Mouse (Mus musculus) v-Abl transformed pro-B cells (cell line): ENCODE results near the gene Cmip.

Experiments
- in situ Hi-C, 2 experiments: fragments of 400-800 bp; cut with MboI; formaldehyde crosslinking; loops; one replicate each; pipeline ENCODE4 v1.15.1; 2025; ENCODE audit not compliant: unreplicated experiment in 2 of 2

Gene Cmip

GRCm38 (mm10) chr8:117257029-117257820 is at the start of gene Cmip:
Gene Cmip (plus strand): TSS chr8:117257064.
- in situ Hi-C loops: loop anchor here in 1 of 2 experiments (5.0 kb wide), 1 partner anchor 50 kb away; no protein-coding TSS in a partner anchor

GRCm38 (mm10) chr8:117209150-117209549 is 47.7 kb upstream of the Cmip start:
- in situ Hi-C loops: no loop called here

GRCm38 (mm10) chr8:117212100-117212499 is 44.8 kb upstream of the Cmip start:
- in situ Hi-C loops: no loop called here

GRCm38 (mm10) chr8:117217724-117218123 is 39.1 kb upstream of the Cmip start:
- in situ Hi-C loops: no loop called here

GRCm38 (mm10) chr8:117222396-117222795 is 34.5 kb upstream of the Cmip start:
- in situ Hi-C loops: loop anchor here (5.0 kb wide), 1 partner anchor 250 kb away; no protein-coding TSS in a partner anchor

- in situ Hi-C loops: loop anchor here (5.0 kb wide), 1 partner anchor 248 kb away; no protein-coding TSS in a partner anchor
Observed at GRCm38 (mm10) chr8:117224630-117225029, 32.2 kb upstream of the Cmip start.

GRCm38 (mm10) chr8:117226306-117226705 is 30.6 kb upstream of the Cmip start:
- in situ Hi-C loops: no loop called here

- in situ Hi-C loops: no loop called here
Observed at GRCm38 (mm10) chr8:117227339-117227738, 29.5 kb upstream of the Cmip start.

GRCm38 (mm10) chr8:117233199-117233598 is 23.7 kb upstream of the Cmip start:
- in situ Hi-C loops: no loop called here

GRCm38 (mm10) chr8:117236531-117236930 is 20.3 kb upstream of the Cmip start:
- in situ Hi-C loops: loop anchor here in 1 of 2 experiments (5.0 kb wide), 1 partner anchor 151 kb away; no protein-coding TSS in a partner anchor

- in situ Hi-C loops: no loop called here
Observed at GRCm38 (mm10) chr8:117240326-117240725, 16.5 kb upstream of the Cmip start.

GRCm38 (mm10) chr8:117240841-117241494 is 15.9 kb upstream of the Cmip start:
- in situ Hi-C loops: no loop called here

GRCm38 (mm10) chr8:117241848-117242247 is 15.0 kb upstream of the Cmip start:
- in situ Hi-C loops: no loop called here

- in situ Hi-C loops: no loop called here
Observed at GRCm38 (mm10) chr8:117242286-117242685, 14.6 kb upstream of the Cmip start.

- in situ Hi-C loops: no loop called here
Observed at GRCm38 (mm10) chr8:117244601-117245000, 12.3 kb upstream of the Cmip start.

- in situ Hi-C loops: no loop called here
Observed at GRCm38 (mm10) chr8:117248341-117248740, 8.5 kb upstream of the Cmip start.

GRCm38 (mm10) chr8:117251086-117251681 is 5.7 kb upstream of the Cmip start:
- in situ Hi-C loops: no loop called here

- in situ Hi-C loops: no loop called here
Observed at GRCm38 (mm10) chr8:117252650-117253049, 4.2 kb upstream of the Cmip start.

- in situ Hi-C loops: no loop called here
Observed at GRCm38 (mm10) chr8:117253390-117254269, 3.2 kb upstream of the Cmip start.

- in situ Hi-C loops: no loop called here
Observed at GRCm38 (mm10) chr8:117254496-117254895, 2.4 kb upstream of the Cmip start.
